Mouse (Mus musculus) megakaryocyte, embryonic 14.5 days (primary cell): ENCODE data around the gene 1700029I15Rik. TPM values are rescaled to one million over a fixed set of nuclear protein-coding genes. Genes with fewer than 3 reads are reported as not detected.
A peak's percentile ranks its signal among the peaks of the same experiment; 100 is the strongest.

Experiments
- H3K27me3 ChIP-seq: replicated peaks from 2 replicates; pipeline ENCODE3; 2012; ENCODE audit warnings: inconsistent platforms
- H3K36me3 ChIP-seq: replicated peaks from 2 replicates; pipeline ENCODE3; 2012; ENCODE audit warnings: low read length, inconsistent platforms, mixed read lengths
- H3K4me1 ChIP-seq: 2 replicates; pipeline ENCODE4 v1.6.1; 2012; ENCODE audit warnings: inconsistent platforms
- H3K4me3 ChIP-seq: replicated peaks from 2 replicates; pipeline ENCODE3; 2012; ENCODE audit warnings: moderate library complexity, mild to moderate bottlenecking, inconsistent platforms
- H3K9me3 ChIP-seq: 2 replicates; pipeline ENCODE4 v1.6.1; 2012; ENCODE audit warnings: inconsistent platforms
- FLI1 ChIP-seq: IDR thresholded peaks from 2 replicates; pipeline ENCODE4 v1.6.1; 2012; ENCODE audit warnings: low read length, inconsistent platforms, mixed read lengths
- GATA1 ChIP-seq: IDR thresholded peaks from 3 replicates; pipeline ENCODE4 v1.6.1; 2012; ENCODE audit warnings: mixed read lengths, low read length, inconsistent platforms, borderline replicate concordance
- polyA plus RNA-seq: library from polyadenylated mRNA; stranded (reverse); fragments of >175 nt; gene quantifications from 2 replicates; pipeline ENCODE4 v1.2.3, GENCODE M21; 2012; ENCODE audit warnings: low replicate concordance; ENCODE audit not compliant: insufficient read depth

1700029I15Rik gene
- polyA plus RNA-seq, 1 experiment = 3.6 TPM

- H3K4me3 ChIP-seq = peak overlapping the region; percentile 100
- no peak for TF ChIP-seq FLI1
- TF ChIP-seq GATA1 = no peak
- 0 out of 2 replicates have a peak, but pooled peaks cover 4% of the 10 kb centered on the region for H3K9me3 ChIP-seq
- no peaks in the 10 kb centered on the region for H3K27me3 ChIP-seq
- H3K4me1 ChIP-seq = peaks cover 65% of the 10 kb centered on the region
- H3K36me3 ChIP-seq = peaks cover 18% of the 10 kb centered on the region
Measured at GRCm38 (mm10) chr2:92434375-92434745, 52.0 kb downstream of the 1700029I15Rik start.

GRCm38 (mm10) chr2:92435023-92435422 is 52.7 kb downstream of the 1700029I15Rik start:
- no peak for TF ChIP-seq GATA1
- TF ChIP-seq FLI1 = no peak
- H3K4me1 ChIP-seq = peaks cover 58% of the 10 kb centered on the region
- H3K9me3 ChIP-seq = 0 out of 2 replicates have a peak, but pooled peaks cover 4% of the 10 kb centered on the region
- H3K4me3 ChIP-seq = peak overlapping the region; percentile 100
- peaks cover 12% of the 10 kb centered on the region for H3K36me3 ChIP-seq
- H3K27me3 ChIP-seq = no peaks in the 10 kb centered on the region

Other genes with a start within 250 kb of the 1700029I15Rik start
- 28.2 and 40.3 TPM in 2 replicates for gene Pex16, start 7.9 kb upstream of the 1700029I15Rik start, polyA plus RNA-seq
- not detected in 2 replicates for gene Large2, start 7.7 kb upstream of the 1700029I15Rik start, polyA plus RNA-seq
- gene Mapk8ip1, start 18.7 kb downstream of the 1700029I15Rik start, polyA plus RNA-seq = 0.20 TPM in 1 of 2 replicates, not detected in the other
- 4.1 and 10.1 TPM in 2 replicates for gene Cry2, start 51.5 kb downstream of the 1700029I15Rik start, polyA plus RNA-seq
- 10.3 and 11.7 TPM in 2 replicates for gene Slc35c1, start 78.0 kb downstream of the 1700029I15Rik start, polyA plus RNA-seq
- gene Chst1, start 217.2 kb downstream of the 1700029I15Rik start, polyA plus RNA-seq = 0.45 TPM in 1 of 2 replicates, not detected in the other